Mouse (Mus musculus) megakaryocyte, embryonic 14.5 days (primary cell): ENCODE results near the gene Fam120c.

Experiments used
- FLI1 ChIP-seq: IDR thresholded peaks from 2 replicates; pipeline ENCODE4 v1.6.1; 2012; ENCODE audit warnings: low read length, inconsistent platforms, mixed read lengths
- GATA1 ChIP-seq: IDR thresholded peaks from 3 replicates; pipeline ENCODE4 v1.6.1; 2012; ENCODE audit warnings: mixed read lengths, low read length, inconsistent platforms, borderline replicate concordance

GRCm38 (mm10) chrX:151444189-151444588, 100.2 kb downstream of the Fam120c start:
- TF ChIP-seq GATA1 (no peak), FLI1 (no peak)
